Mouse (Mus musculus): ENCODE results near the gene Magi1. TPM values are rescaled to one million over a fixed set of nuclear protein-coding genes. Genes with fewer than 3 reads are reported as not detected.

Gene Magi1
- total and polyA plus RNA-seq, 2 experiments from 2014 or later: 27.6 to 45.4 TPM

GRCm38 (mm10) chr6:93800465-93800864, 483.3 kb downstream of the Magi1 start:
- 73% methylated on average over 4 of the region's 4 CpGs for WGBS

GRCm38 (mm10) chr6:93792309-93793215, 491.2 kb downstream of the Magi1 start:
- Histone ChIP-seq H3K4me3 (ENCODE audit: low read depth, low read length) (no peak overlapping the region), H3K4me2 (ENCODE audit: low read depth, low read length, poor library complexity, severe bottlenecking) (no peak overlapping the region), H3K27ac (ENCODE audit: low read depth, low read length) (no peak overlapping the region)

More at GRCm38 (mm10) chr6:93800465-93800864, 483.3 kb downstream of the Magi1 start:
- Histone ChIP-seq H3K27ac (ENCODE audit: low read depth, low read length) (no peak overlapping the region), H3K4me2 (ENCODE audit: low read depth, low read length, poor library complexity, severe bottlenecking) (no peak overlapping the region), H3K4me3 (ENCODE audit: low read depth, low read length) (no peak overlapping the region), H3K36me3 (ENCODE audit: insufficient read depth, low read length) (0 out of 2 replicates have a peak, but pooled peaks cover 3% of the 10 kb centered on the region), H3K9me3 (ENCODE audit: low read length) (no peaks in the 10 kb centered on the region), H3K27me3 (ENCODE audit: insufficient read depth, low read length) (no peaks in the 10 kb centered on the region), H3K4me1 (ENCODE audit: insufficient read depth, low read length) (peaks cover 2% of the 10 kb centered on the region; the same call in 1 of the 2 replicates), H3K9ac (replicated peaks; ENCODE audit: low read length, poor library complexity, severe bottlenecking) (no peak overlapping the region)
- no peak for TF ChIP-seq CTCF (IDR thresholded peaks at IDR 0.05)
- DNase-seq (ENCODE audit: low spot score) (no peak), ATAC-seq (ENCODE audit: low FRiP score) (no peak)

GRCm38 (mm10) chr6:93789721-93790120, 494.0 kb downstream of the Magi1 start:
- no peak overlapping the region for H3K4me3 ChIP-seq (ENCODE audit: low read depth, low read length)
- H3K9me3 ChIP-seq (ENCODE audit: low read length): no peaks in the 10 kb centered on the region
- no peak for ATAC-seq (ENCODE audit: low FRiP score)
- no peak for TF ChIP-seq CTCF (IDR thresholded peaks at IDR 0.05)
- no peaks in the 10 kb centered on the region for H3K27me3 ChIP-seq (ENCODE audit: insufficient read depth, low read length)
- no peak overlapping the region for H3K4me2 ChIP-seq (ENCODE audit: low read depth, low read length, poor library complexity, severe bottlenecking)
- H3K9ac ChIP-seq (replicated peaks; ENCODE audit: low read length, poor library complexity, severe bottlenecking): no peak overlapping the region
- DNase-seq (ENCODE audit: low spot score): peak; percentile 34
- no peak overlapping the region for H3K27ac ChIP-seq (ENCODE audit: low read depth, low read length)
- H3K36me3 ChIP-seq (ENCODE audit: insufficient read depth, low read length): no peaks in the 10 kb centered on the region
- no peaks in the 10 kb centered on the region for H3K4me1 ChIP-seq (ENCODE audit: insufficient read depth, low read length)

More at GRCm38 (mm10) chr6:93792309-93793215, 491.2 kb downstream of the Magi1 start:
- Histone ChIP-seq H3K9me3 (ENCODE audit: low read length) (no peaks in the 10 kb centered on the region), H3K27me3 (ENCODE audit: insufficient read depth, low read length) (no peaks in the 10 kb centered on the region), H3K9ac (replicated peaks; ENCODE audit: low read length, poor library complexity, severe bottlenecking) (no peak overlapping the region), H3K4me1 (ENCODE audit: insufficient read depth, low read length) (no peaks in the 10 kb centered on the region), H3K36me3 (ENCODE audit: insufficient read depth, low read length) (no peaks in the 10 kb centered on the region)
- WGBS: 17% methylated on average over 10 of the region's 10 CpGs
- TF ChIP-seq CTCF (IDR thresholded peaks at IDR 0.05): no peak; the same call in 1 of the 2 replicates
- peak; percentile 55 for DNase-seq (ENCODE audit: low spot score)
- ATAC-seq (ENCODE audit: low FRiP score): peak; percentile 60; the same call in 1 of the 2 replicates

GRCm38 (mm10) chr6:93787042-93787441, 496.7 kb downstream of the Magi1 start:
- Histone ChIP-seq H3K9ac (replicated peaks; ENCODE audit: low read length, poor library complexity, severe bottlenecking) (no peak overlapping the region), H3K4me3 (ENCODE audit: low read depth, low read length) (no peak overlapping the region), H3K4me1 (ENCODE audit: insufficient read depth, low read length) (no peaks in the 10 kb centered on the region), H3K27ac (ENCODE audit: low read depth, low read length) (no peak overlapping the region), H3K36me3 (ENCODE audit: insufficient read depth, low read length) (no peaks in the 10 kb centered on the region), H3K27me3 (ENCODE audit: insufficient read depth, low read length) (no peaks in the 10 kb centered on the region), H3K9me3 (ENCODE audit: low read length) (no peaks in the 10 kb centered on the region), H3K4me2 (ENCODE audit: low read depth, low read length, poor library complexity, severe bottlenecking) (no peak overlapping the region)
- no peak for ATAC-seq (ENCODE audit: low FRiP score)
- 92% methylated on average over 3 of the region's 3 CpGs for WGBS
- no peak for DNase-seq (ENCODE audit: low spot score)
- no peak for TF ChIP-seq CTCF (IDR thresholded peaks at IDR 0.05)

GRCm38 (mm10) chr6:93786220-93786619, 497.5 kb downstream of the Magi1 start:
- TF ChIP-seq CTCF (IDR thresholded peaks at IDR 0.05): no peak
- Histone ChIP-seq H3K9ac (replicated peaks; ENCODE audit: low read length, poor library complexity, severe bottlenecking) (no peak overlapping the region), H3K4me2 (ENCODE audit: low read depth, low read length, poor library complexity, severe bottlenecking) (no peak overlapping the region), H3K4me1 (ENCODE audit: insufficient read depth, low read length) (no peaks in the 10 kb centered on the region), H3K36me3 (ENCODE audit: insufficient read depth, low read length) (no peaks in the 10 kb centered on the region), H3K27ac (ENCODE audit: low read depth, low read length) (no peak overlapping the region), H3K9me3 (ENCODE audit: low read length) (no peaks in the 10 kb centered on the region), H3K27me3 (ENCODE audit: insufficient read depth, low read length) (no peaks in the 10 kb centered on the region), H3K4me3 (ENCODE audit: low read depth, low read length) (no peak overlapping the region)
- DNase-seq (ENCODE audit: low spot score) (no peak), ATAC-seq (ENCODE audit: low FRiP score) (no peak)
- WGBS: 68% methylated on average over 2 of the region's 2 CpGs

- Histone ChIP-seq H3K9me3 (ENCODE audit: low read length) (no peaks in the 10 kb centered on the region), H3K4me1 (ENCODE audit: insufficient read depth, low read length) (0 out of 2 replicates have a peak, but pooled peaks cover 3% of the 10 kb centered on the region), H3K27ac (ENCODE audit: low read depth, low read length) (no peak overlapping the region), H3K27me3 (ENCODE audit: insufficient read depth, low read length) (no peaks in the 10 kb centered on the region), H3K36me3 (ENCODE audit: insufficient read depth, low read length) (no peaks in the 10 kb centered on the region), H3K9ac (replicated peaks; ENCODE audit: low read length, poor library complexity, severe bottlenecking) (no peak overlapping the region), H3K4me2 (ENCODE audit: low read depth, low read length, poor library complexity, severe bottlenecking) (no peak overlapping the region), H3K4me3 (ENCODE audit: low read depth, low read length) (no peak overlapping the region)
- ATAC-seq (ENCODE audit: low FRiP score): no peak
- TF ChIP-seq CTCF (IDR thresholded peaks at IDR 0.05): no peak
- peak; percentile 33 for DNase-seq (ENCODE audit: low spot score)
- 32% methylated on average over 4 of the region's 4 CpGs for WGBS
These were observed 512.6 kb downstream of the Magi1 start for GRCm38 (mm10) chr6:93771081-93771480.

All from midbrain, postnatal 0 days (tissue).